Mouse (Mus musculus) liver (tissue): ENCODE results near the gene Adra2a.

ENCODE experiments used
- DNase-seq: peaks from one replicate; pipeline ENCODE4 v3.0.0-alpha.2; 2020; ENCODE audit warnings: mixed read lengths

Gene Adra2a

GRCm38 (mm10) chr19:54043851-54044250 is at the start of gene Adra2a:
Gene Adra2a (plus strand): TSS chr19:54044151.
- DNase-seq = no peak

- DNase-seq = no peak
Measured at GRCm38 (mm10) chr19:53994276-53994675, 49.7 kb upstream of the Adra2a start.

- no peak for DNase-seq
Measured at GRCm38 (mm10) chr19:54010973-54011372, 33.0 kb upstream of the Adra2a start.

DNA sequence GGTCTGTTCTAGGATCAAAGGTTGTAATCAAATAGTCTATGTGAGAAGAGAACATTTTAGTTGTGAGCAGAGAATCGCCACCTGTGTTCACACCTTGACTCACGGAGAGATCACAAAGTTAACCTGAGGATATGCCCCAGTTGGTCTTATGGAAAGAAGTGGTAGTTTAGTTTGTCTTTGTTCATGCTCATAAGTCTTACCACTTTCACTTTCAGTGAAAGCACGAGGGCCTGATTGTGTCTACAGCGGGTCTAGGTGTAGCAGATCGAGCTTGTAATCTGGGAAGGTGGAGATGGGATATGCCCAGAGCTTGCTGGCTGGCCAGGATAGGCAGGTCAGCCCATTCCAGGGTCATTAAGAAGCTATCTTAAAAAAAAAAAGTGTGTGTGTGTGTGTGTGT is 29.0 kb upstream of the Adra2a start:
- no peak for DNase-seq

DNA sequence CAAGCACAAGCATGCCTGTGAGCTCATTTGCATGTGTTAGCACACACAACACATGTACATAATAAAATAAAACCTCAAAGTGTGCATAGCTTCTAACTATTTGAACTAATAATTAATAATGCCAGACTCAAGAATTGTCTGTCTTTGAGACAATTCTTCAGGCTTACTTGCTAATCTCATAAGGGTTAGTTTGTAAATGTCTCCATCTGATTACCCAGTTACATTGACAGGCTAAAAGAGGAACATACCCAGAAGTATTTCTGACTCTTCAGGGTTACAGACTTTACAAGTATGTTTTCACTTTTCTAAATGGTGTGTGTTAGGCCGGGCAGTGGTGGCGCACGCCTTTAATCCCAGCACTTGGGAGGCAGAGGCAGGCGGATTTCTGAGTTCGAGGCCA is 28.4 kb upstream of the Adra2a start:
- no peak for DNase-seq

- DNase-seq = no peak
Measured at GRCm38 (mm10) chr19:54035100-54035499, 8.9 kb upstream of the Adra2a start.

DNA sequence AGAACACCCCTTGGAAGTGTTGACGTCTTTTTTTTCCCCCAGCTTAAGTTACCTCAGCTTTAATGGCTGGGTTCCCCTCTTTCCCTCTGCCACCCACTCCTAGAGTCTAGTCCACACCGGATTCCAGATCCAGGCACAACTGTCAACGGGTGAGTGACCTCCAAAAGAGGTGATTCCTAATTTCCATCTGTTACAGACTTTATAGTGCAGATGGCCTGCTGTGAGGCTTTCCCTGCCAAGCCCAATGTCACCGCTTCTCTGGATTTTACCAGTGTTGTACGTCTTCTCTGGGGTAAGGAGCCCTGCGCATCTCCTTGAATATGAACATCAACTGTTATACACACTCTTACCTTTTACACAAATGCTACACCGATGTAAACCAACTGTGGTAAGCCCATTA is 4.5 kb upstream of the Adra2a start:
- DNase-seq = no peak

DNA sequence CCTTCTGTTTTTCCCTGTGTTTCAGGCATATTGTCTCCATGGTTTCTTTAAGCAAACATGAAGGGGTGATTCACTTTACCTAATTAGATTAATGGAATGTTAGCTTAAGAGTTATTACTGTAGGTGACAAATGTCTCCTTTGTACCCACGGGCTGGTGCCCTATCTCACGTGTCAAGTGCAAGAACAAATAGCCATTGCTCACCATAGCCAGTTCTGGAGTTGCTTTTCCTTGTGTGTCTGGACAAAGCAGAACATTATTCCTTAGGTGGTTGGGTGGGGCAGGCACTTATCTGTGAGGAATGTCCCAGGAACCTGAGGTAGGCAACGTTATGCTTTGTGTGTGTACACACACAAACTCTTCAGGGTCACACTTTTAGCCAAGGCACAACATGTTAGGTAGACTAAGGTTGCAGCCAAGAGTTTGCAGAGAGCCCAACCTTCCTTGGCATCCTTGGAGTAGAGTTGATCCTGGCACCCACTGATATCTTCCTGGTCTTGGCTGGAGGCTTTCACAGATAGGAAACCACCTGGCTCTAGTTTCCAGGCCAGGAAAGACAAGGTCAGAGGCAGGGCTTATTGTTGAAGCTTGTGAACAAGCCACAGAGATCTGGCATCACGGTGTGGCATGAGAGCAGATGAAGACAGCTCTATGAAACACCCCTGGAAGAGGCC is 3.5 kb upstream of the Adra2a start:
- no peak for DNase-seq

DNA sequence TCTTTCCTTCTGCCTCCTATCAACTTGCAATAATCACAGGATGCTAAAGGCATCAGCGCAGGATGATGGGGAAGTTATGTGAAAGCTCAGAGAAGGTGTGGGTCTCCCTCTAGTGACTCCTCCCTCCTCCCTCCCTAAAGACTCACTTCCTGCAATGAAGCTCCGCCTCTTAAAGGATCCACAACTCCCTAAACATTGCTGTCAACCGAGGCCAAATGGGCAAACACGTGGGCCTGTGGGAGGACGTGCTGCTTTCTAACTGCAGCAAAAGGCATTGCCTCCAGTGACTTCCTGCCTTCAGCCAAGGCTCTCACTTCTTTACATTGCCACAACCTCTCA is 3.0 kb upstream of the Adra2a start:
- DNase-seq = no peak

- peak; percentile 52 for DNase-seq
Measured at GRCm38 (mm10) chr19:54044507-54045371, 788 bp downstream of the Adra2a start.

DNA sequence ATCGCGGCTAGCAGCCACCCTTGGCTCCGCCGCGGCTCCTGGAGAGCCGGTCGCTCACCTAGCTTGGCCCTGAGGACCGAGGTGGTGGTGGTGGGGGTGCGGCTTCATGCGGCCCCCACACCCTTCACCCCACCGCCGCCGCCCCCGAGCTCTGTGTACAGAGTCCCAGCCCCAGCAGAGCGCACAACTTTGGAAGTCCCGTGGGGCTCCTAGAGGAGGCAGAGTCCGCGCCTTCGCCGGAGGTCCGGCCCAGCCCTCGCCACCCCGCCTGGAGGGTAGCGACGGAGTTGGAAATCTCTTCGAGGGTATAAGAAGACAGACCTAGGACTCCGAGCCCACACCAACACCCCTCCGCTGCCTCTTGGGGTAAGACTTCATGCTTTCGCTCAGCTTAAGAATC is 1.5 kb downstream of the Adra2a start:
- no peak for DNase-seq

- DNase-seq = no peak
Measured at GRCm38 (mm10) chr19:54045931-54046683, 2.2 kb downstream of the Adra2a start.

- DNase-seq = no peak
Measured at GRCm38 (mm10) chr19:54046684-54047070, 2.7 kb downstream of the Adra2a start.

DNA sequence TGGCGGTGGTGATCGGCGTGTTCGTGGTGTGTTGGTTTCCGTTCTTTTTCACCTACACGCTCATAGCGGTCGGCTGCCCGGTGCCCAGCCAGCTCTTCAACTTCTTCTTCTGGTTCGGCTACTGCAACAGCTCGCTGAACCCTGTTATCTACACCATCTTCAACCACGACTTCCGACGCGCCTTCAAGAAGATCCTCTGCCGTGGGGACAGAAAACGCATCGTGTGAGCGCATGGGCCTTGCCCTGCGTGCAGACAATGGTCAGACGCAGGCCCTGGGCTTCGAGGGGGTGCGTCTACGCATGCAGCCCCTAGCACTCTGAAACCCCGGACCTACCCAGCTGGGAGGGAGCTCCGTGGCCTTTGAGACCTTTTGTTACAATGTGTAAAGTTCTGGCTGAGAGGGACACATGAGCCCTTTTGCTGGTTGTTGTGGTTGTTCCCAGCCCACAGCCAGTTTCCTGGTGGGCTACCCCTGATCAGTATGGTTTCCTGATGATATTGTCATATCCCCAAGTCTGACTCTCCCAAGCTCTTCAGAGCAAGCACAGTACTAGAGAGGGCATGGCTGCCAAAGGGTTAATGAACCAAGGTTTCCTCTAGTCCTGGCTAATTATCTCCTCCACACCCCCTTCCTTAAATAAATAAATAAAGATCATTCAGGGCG is 3.6 kb downstream of the Adra2a start:
- DNase-seq = no peak

DNA sequence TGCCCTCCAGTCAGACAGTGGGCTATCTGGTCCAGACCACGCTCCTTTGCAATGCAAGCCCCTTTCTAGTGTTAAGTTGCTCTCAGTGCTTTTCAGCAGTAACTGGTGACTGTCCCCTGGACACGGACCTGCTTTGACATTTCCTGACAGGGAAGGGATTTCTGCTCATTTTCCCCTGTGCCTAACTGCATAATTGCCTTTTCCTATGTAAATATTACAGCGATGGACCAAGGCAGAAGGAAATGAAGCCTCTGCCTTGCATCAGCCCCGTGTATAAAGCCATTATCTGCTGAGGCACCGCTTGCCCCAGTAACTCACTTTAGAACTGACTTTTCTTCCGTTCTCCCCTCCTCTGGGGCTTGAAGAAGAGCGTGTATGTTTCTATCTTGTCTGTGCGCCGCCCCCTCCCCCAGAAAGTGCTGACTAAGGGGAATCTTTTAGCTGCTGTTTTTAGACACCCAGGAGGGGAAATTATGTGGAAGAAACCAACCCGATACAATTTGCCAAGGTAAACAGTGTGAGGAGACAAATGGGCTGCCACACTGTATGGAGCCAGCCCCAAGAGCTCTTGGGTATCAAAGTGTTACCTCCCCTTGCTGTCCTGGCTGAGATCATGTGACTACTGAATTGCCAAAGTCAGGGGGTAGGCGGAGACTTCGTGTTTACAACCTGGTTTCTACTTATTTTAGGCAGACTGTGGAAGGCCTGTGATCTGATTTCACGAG is 4.4 kb downstream of the Adra2a start:
- DNase-seq = no peak

DNA sequence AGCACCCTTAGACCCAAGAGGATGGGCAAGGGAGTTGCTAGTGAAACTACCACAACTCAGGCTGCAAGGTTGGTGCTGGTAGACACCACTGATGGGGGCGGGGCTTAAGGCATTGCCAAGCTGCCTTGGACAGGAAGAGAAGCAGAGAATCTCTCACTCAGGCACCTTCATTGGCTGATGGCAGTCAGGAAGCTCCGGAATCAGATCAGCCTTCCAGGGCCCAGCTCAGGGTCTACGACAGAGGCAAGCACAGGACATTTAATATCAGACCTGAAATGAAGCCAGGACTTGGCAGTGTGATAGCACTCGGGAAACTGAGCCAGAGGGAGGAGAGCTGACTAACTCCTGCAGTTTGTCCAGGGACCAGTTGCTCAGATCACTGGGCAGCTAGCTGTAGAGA is 7.7 kb downstream of the Adra2a start:
- no peak for DNase-seq

GRCm38 (mm10) chr19:54055845-54056244 is 11.9 kb downstream of the Adra2a start:
- no peak for DNase-seq

DNA sequence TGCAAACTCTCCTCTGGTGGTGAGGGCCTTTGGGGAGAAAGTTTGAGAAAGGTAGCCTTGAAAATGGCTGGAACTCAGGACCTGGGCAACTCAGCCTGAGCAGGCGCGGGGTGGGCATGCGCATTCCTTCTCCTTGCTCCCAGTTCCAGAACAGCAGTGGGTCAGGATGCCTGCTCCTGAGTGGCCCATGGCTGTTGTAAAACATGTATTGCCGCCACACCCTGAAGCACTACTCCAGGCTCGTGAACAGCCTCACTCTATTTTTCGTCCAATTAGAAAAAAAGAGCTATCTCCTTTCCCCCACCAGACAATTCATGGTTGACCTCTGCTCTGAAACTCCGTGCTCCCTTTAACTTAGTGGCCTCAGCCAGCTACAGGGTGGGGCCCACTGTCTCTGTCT is 24.5 kb downstream of the Adra2a start:
- DNase-seq = no peak

- DNase-seq = no peak
Measured at GRCm38 (mm10) chr19:54070521-54070920, 26.6 kb downstream of the Adra2a start.

DNA sequence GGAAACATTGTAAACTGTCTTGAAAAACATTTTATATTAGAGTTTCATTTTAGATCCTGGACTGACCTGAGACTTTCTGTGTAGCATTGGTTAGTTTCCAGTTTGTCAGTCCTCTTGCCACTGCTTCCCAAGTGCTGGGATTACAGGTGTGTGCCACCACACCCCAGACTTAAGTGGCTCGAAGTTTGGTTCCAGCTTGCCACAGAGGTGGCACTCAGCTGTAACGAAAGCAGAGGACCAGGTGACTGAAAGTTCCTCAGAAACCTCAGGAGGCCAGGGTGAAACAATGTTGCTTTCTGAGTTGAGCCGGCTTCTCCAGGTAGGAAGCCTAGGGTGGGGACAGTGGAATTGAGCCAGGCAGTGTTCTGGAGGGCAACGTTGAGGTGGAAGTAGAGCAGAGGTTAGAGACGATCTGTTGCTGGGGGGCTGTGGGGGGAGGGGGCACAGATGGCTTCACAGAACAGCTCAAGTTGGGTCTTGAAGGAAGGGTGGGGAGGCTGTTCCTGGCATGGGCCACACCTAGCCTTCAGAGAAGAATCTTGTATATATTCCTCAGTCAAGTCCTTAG is 28.4 kb downstream of the Adra2a start:
- DNase-seq = no peak

GRCm38 (mm10) chr19:54076362-54077349 is 32.7 kb downstream of the Adra2a start:
- no peak for DNase-seq
